Mouse (Mus musculus) small intestine, adult 2 months (tissue): ENCODE measurements at regions not wholly inside any gene's neighbourhood (a gene's known extent, or its start where the extent isn't known, plus 50 kb on each side); places are given as distances from the start of the nearest gene placed in this dataset.

ENCODE experiments used
- H3K27ac ChIP-seq: fragments of 200-500 bp; 2 replicates; pipeline ENCODE4 v1.5.1; 2012; ENCODE audit warnings: low read depth, low read length, control low read depth, inconsistent platforms; ENCODE audit not compliant: insufficient read depth
- H3K27me3 ChIP-seq: fragments of 200-500 bp; 2 replicates; pipeline ENCODE4 v1.6.1; 2012; ENCODE audit warnings: mild to moderate bottlenecking, moderate library complexity, low read length, inconsistent platforms; ENCODE audit not compliant: control insufficient read depth, insufficient read depth
- H3K36me3 ChIP-seq: fragments of 200-500 bp; 2 replicates; pipeline ENCODE4 v1.6.1; 2012; ENCODE audit warnings: mild to moderate bottlenecking, low read length, control low read depth, inconsistent platforms; ENCODE audit not compliant: control insufficient read depth, insufficient read depth
- H3K4me1 ChIP-seq: fragments of 200-500 bp; 2 replicates; pipeline ENCODE4 v1.6.1; 2012; ENCODE audit warnings: low read length, inconsistent platforms, mixed read lengths; ENCODE audit not compliant: control insufficient read depth, insufficient read depth, insufficient read length
- H3K4me3 ChIP-seq: fragments of 200-500 bp; 2 replicates; pipeline ENCODE4 v1.5.1; 2012; ENCODE audit warnings: low read depth, mild to moderate bottlenecking, control low read depth, inconsistent platforms, low read length, moderate library complexity
- CTCF ChIP-seq: fragments of 200-500 bp; IDR thresholded peaks from 2 replicates; pipeline ENCODE4 v1.5.1; 2012; ENCODE audit warnings: low read depth, mild to moderate bottlenecking, control low read depth, inconsistent platforms, low read length, moderate library complexity, mixed read lengths; ENCODE audit not compliant: insufficient replicate concordance, insufficient read length; ENCODE audit errors: extremely low read depth
- POLR2A ChIP-seq: fragments of 200-500 bp; IDR thresholded peaks from 2 replicates; pipeline ENCODE4 v1.6.1; 2012; ENCODE audit warnings: low read depth, mild to moderate bottlenecking, control low read depth, inconsistent platforms, low read length, moderate library complexity
- WGBS: fragments of 180-500 bp; shearing (Covaris S2); methylation state at CpG from one replicate; pipeline ENCODE4 v1.1.7; 2018; 5-methylcytosine and 5-hydroxymethylcytosine counted together

GRCm38 (mm10) chr13:29109064-29109856 lies 155.7 kb upstream of the Sox4 start:
- WGBS: 90% methylated on average over 18 of the region's 18 CpGs
- H3K4me1 ChIP-seq: no peaks in the 10 kb centered on the region
- no peaks in the 10 kb centered on the region for H3K27me3 ChIP-seq
- H3K4me3 ChIP-seq: no peak overlapping the region
- no peak for TF ChIP-seq POLR2A
- TF ChIP-seq CTCF: no peak
- H3K27ac ChIP-seq: no peak overlapping the region
- no peaks in the 10 kb centered on the region for H3K36me3 ChIP-seq

DNA sequence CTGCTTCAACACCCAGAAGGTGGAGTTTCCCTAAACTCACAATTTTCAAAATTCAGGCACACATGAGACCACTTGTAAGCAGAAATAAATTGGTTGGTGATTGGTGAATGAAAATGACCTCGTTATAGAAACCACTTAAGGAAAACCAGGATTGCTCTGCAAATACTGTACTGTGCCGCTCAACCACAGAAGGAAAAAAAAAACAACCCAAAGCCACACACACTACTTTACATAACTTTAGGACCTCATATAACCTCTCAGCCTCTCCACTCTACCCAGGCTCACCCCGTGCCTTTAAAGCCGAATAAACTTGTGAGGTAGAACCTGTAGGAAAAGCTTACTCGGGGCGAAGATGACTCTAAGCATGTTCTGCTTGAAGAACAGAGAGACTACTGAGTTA lies 154.7 kb upstream of the Sox4 start:
- Histone ChIP-seq H3K27me3 (no peaks in the 10 kb centered on the region), H3K4me1 (no peaks in the 10 kb centered on the region), H3K27ac (no peak overlapping the region), H3K36me3 (no peaks in the 10 kb centered on the region), H3K4me3 (no peak overlapping the region)
- 91% methylated on average over 6 of the region's 6 CpGs for WGBS
- TF ChIP-seq POLR2A (no peak), CTCF (no peak)

DNA sequence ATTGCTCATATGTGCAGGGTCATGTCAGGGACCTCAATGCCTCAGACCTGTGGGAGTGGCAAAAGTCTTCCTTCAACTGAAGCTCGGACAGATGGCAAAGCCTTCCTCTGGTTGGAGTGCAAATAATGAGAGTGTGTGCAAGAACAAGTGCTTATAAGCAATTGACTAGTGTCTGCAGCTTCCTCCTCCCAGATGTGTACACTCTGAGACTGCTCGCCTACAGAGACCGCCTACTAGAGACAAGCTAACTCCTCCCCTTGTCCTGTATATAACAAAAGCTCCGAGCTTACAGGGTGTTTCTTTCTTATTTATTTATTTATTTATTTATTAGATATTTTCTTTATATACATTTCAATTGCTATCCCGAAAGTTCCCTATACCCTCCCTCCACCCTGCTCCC lies 138.7 kb upstream of the Sox4 start:
- no peak overlapping the region for H3K4me3 ChIP-seq
- H3K27ac ChIP-seq: no peak overlapping the region
- no peaks in the 10 kb centered on the region for H3K36me3 ChIP-seq
- H3K4me1 ChIP-seq: no peaks in the 10 kb centered on the region
- WGBS: 71% methylated on average over 5 of the region's 5 CpGs
- no peaks in the 10 kb centered on the region for H3K27me3 ChIP-seq
- TF ChIP-seq POLR2A (no peak), CTCF (no peak)

DNA sequence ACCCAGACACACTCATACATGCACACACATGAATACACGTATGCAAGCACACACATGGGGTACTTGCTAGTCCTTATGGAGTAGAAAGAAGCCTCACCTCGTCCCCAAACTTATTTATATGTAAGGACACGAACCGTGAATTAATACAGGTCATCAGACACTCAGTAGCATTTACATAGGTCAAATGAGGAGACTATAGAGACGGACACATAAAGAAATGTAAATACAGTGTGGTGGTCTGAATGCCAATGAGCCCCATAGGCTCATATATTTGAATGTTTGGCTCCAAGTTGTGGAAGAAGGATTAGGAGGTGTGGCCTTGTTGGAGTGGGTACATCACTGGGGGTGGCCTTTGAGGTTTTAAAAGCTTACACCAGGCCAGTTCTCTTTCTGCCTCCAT lies 133.3 kb upstream of the Sox4 start:
- WGBS: 87% methylated on average over 5 of the region's 5 CpGs
- H3K27ac ChIP-seq: no peak overlapping the region
- TF ChIP-seq CTCF (no peak), POLR2A (no peak)

DNA sequence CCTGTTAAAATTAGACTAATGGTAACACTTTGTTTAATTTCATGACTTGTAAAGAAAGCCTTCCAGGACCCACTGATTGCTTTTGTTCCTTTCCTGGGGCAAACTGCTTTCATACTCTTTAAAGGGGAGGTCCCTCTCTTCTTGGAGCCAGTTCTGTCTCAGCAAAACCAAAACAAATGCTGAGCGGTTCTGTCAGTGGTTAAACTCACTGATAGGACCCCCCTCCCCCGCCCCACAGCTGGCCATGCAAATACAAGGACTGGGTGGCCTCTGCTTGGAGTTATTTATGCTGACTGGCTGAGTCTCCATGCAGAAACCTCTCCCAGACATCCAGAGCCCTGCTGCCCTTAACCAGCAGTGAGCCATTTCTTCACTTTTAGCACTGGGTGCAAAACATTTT lies 127.6 kb upstream of the Sox4 start:
- TF ChIP-seq POLR2A (no peak), CTCF (no peak)
- 58% methylated on average over 2 of the region's 2 CpGs for WGBS
- H3K27me3 ChIP-seq: no peaks in the 10 kb centered on the region
- no peaks in the 10 kb centered on the region for H3K36me3 ChIP-seq
- no peak overlapping the region for H3K27ac ChIP-seq
- H3K4me1 ChIP-seq: no peaks in the 10 kb centered on the region
- H3K4me3 ChIP-seq: no peak overlapping the region

More for the DNA sequence above, 133.3 kb upstream of the Sox4 start:
- no peaks in the 10 kb centered on the region for H3K4me1 ChIP-seq
- H3K4me3 ChIP-seq: no peak overlapping the region
- no peaks in the 10 kb centered on the region for H3K27me3 ChIP-seq
- H3K36me3 ChIP-seq: no peaks in the 10 kb centered on the region

GRCm38 (mm10) chr13:29079841-29080240 lies 126.3 kb upstream of the Sox4 start:
- Histone ChIP-seq H3K27ac (no peak overlapping the region), H3K4me1 (no peaks in the 10 kb centered on the region), H3K27me3 (no peaks in the 10 kb centered on the region), H3K4me3 (no peak overlapping the region), H3K36me3 (no peaks in the 10 kb centered on the region)
- TF ChIP-seq CTCF (no peak), POLR2A (no peak)
- 96% methylated on average over 10 of the region's 10 CpGs for WGBS

DNA sequence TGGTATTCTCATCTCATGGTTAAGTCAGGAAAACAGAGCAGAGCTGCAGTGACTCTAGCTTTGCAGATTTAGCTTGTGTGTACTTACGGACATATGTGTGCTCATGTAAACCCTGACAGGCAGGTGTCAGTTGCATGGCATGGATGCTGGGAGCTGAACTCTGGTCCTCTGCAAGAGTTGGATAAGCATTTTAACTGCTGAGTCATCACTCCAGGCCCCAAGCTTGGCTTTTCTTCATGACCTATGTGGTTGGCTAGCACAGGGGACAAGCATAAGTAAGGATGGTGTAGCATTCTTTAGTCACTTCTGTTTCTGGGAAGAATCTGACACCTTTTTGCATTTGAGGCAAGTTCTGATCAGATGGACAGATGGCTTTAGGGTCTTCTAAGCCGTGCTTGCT lies 120.1 kb upstream of the Sox4 start:
- Histone ChIP-seq H3K36me3 (no peaks in the 10 kb centered on the region), H3K4me3 (no peak overlapping the region), H3K4me1 (no peaks in the 10 kb centered on the region), H3K27me3 (no peaks in the 10 kb centered on the region), H3K27ac (no peak overlapping the region)
- WGBS: 91% methylated on average over 2 of the region's 2 CpGs
- no peak for TF ChIP-seq CTCF
